Mouse (Mus musculus): ENCODE data around the gene Kdm5c. TPM values are rescaled to one million over a fixed set of nuclear protein-coding genes. Genes with fewer than 3 reads are reported as not detected.

The Kdm5c gene
- polyA plus RNA-seq, 1 experiment from 2014 or later: 30.2 TPM

DNA sequence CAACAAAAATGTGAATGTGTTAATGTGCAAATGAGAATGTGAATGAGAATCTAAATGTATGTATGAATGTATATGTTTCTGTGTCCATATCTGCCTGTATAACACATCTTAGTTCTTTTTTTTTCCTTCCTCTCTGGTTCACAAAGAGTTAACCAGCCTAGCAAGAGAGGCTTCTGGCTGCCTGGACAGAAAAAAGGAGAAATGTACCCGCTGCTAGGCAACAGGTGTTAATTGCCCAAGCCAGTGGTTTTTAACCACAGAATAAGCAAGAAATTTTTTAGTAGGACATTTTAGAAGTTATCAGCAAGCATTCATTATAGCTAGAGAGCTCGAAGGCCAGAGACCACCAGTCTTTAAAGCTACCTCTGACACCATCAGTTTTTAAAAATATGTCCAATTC lies 90.0 kb downstream of the Kdm5c start:
- H3K4me3 ChIP-seq (ENCODE audit: low read depth, low read length): no peak overlapping the region
- H3K36me3 ChIP-seq (ENCODE audit: control insufficient read depth, insufficient read depth, low read length): no peaks in the 10 kb centered on the region
- H3K27ac ChIP-seq (ENCODE audit: low read depth, low read length): no peak overlapping the region
- peaks cover 6% of the 10 kb centered on the region for H3K27me3 ChIP-seq (ENCODE audit: control insufficient read depth, insufficient read depth, low read length)
- no peaks in the 10 kb centered on the region for H3K4me1 ChIP-seq (ENCODE audit: control insufficient read depth, insufficient read depth, low read length)
- ATAC-seq (replicated peaks; ENCODE audit: insufficient number of reproducible peaks, low FRiP score, low TSS enrichment): no peak
- WGBS (ENCODE audit: insufficient replicate concordance): 51% methylated on average over 2 of the region's 2 CpGs
- H3K9me3 ChIP-seq (replicated peaks; ENCODE audit: control insufficient read depth, low read length): no peaks in the 10 kb centered on the region
- H3K4me2 ChIP-seq: no peak overlapping the region
- no peak overlapping the region for H3K9ac ChIP-seq (ENCODE audit: low read depth, low read length)

DNA sequence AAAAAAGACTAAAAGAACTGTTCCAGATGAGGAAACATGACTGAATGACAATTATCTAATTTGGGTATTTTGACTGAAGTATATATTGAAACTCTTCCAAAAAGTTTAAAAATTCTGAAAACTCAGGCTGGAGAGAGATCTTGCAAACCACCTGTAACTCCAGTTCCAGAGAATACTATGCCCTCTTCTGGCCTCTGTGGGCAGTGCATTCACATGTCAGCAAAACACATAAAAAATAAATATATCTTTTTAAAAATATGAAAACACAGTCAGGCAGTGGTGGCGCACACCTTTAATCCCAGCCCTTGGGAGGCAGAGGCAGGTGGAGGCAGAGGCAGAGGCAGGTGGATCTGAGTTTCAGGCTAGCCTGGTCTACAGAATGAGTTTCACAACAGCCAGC lies 90.8 kb downstream of the Kdm5c start:
- H3K9ac ChIP-seq (ENCODE audit: low read depth, low read length): no peak overlapping the region
- H3K27ac ChIP-seq (ENCODE audit: low read depth, low read length): no peak overlapping the region
- H3K36me3 ChIP-seq (ENCODE audit: control insufficient read depth, insufficient read depth, low read length): no peaks in the 10 kb centered on the region
- no peaks in the 10 kb centered on the region for H3K4me1 ChIP-seq (ENCODE audit: control insufficient read depth, insufficient read depth, low read length)
- 91% methylated on average over 1 of the region's 1 CpGs for WGBS (ENCODE audit: insufficient replicate concordance)
- no peak overlapping the region for H3K4me3 ChIP-seq (ENCODE audit: low read depth, low read length)
- no peaks in the 10 kb centered on the region for H3K9me3 ChIP-seq (replicated peaks; ENCODE audit: control insufficient read depth, low read length)
- H3K27me3 ChIP-seq (ENCODE audit: control insufficient read depth, insufficient read depth, low read length): peaks cover 6% of the 10 kb centered on the region
- H3K4me2 ChIP-seq: no peak overlapping the region
- ATAC-seq (replicated peaks; ENCODE audit: insufficient number of reproducible peaks, low FRiP score, low TSS enrichment): no peak

Other genes starting within 250 kb of the Kdm5c start
- gene Hsd17b10, start 231.2 kb upstream of the Kdm5c start, polyA plus RNA-seq (2014; fragmentation: Nextera tagmentation; extraction: Ambion mirVana): 178 and 186 TPM in 2 replicates
- 2.8 and 3.0 TPM in 2 replicates for gene Ribc1, start 216.7 kb upstream of the Kdm5c start, polyA plus RNA-seq (2014; fragmentation: Nextera tagmentation; extraction: Ambion mirVana)
- gene Smc1a, start 216.6 kb upstream of the Kdm5c start, polyA plus RNA-seq (2014; fragmentation: Nextera tagmentation; extraction: Ambion mirVana): 81.3 and 84.3 TPM in 2 replicates
- 21.6 and 23.6 TPM in 2 replicates for gene Iqsec2, start 88.8 kb upstream of the Kdm5c start, polyA plus RNA-seq (2014; fragmentation: Nextera tagmentation; extraction: Ambion mirVana)
- 9.7 and 13.8 TPM in 2 replicates for gene Kantr, start 94.5 kb downstream of the Kdm5c start, polyA plus RNA-seq (2014; fragmentation: Nextera tagmentation; extraction: Ambion mirVana)
- gene Tspyl2, start 109.4 kb downstream of the Kdm5c start, polyA plus RNA-seq (2014; fragmentation: Nextera tagmentation; extraction: Ambion mirVana): 15.7 and 19.0 TPM in 2 replicates
- 3.0 and 4.2 TPM in 2 replicates for gene Gpr173, start 135.7 kb downstream of the Kdm5c start, polyA plus RNA-seq (2014; fragmentation: Nextera tagmentation; extraction: Ambion mirVana)